Mouse (Mus musculus) frontal cortex, postnatal 25 days (tissue): Measurements from ENCODE around the gene Gm4450.
"Not testable (repeated sequence)": the region's sequence is repeated elsewhere in the genome, so short reads cannot be mapped to it uniquely, and the experiment has no call there.

Experiments
- DNase-seq, 2 experiments: peaks; one replicate each; pipeline ENCODE4 v3.0.0; 2022; ENCODE audit warnings: low spot score in 2 of 2

The Gm4450 gene

DNA sequence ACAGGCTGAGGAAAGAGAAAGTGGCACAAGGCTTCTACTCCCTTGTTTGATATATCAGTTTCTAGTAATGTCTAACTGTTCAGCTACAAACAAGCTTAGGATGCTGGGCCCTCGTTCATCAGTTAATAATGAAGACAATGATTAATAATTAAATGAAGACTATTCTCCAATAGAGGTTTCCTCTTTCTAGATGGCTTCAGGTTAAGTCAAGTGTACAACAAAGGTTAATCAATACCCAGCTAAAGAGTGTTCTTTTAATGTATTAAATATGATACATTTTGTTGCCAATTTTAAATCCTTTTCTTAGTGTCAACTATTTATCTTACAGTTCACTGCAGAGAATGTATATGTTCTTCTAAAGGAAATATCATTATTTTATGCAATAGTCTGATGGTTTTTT is at the start of gene Gm4450:
Gene Gm4450 (minus strand): TSS at position 101 of the 400 bp plus-strand sequence.
- DNase-seq = not testable (repeated sequence)

DNA sequence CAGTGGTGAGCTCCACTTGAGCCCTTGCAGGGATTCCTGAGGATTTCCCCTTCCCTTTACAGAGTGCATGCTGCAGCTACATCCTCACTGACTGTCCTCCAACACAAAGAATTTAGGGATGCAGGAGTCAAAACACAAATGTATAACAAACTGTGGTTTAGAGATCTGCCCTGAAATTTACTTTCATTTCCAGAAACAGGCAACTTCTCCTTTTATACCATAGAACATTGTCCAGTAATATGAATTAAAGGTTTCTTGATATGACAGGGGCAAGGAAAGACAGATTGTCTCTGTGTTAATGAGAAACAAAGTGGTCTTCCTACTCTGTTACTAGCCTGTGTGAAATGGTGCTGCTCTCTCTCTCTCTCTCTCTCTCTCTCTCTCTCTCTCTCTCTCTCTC is 40.5 kb upstream of the Gm4450 start:
- not testable (repeated sequence) for DNase-seq

DNA sequence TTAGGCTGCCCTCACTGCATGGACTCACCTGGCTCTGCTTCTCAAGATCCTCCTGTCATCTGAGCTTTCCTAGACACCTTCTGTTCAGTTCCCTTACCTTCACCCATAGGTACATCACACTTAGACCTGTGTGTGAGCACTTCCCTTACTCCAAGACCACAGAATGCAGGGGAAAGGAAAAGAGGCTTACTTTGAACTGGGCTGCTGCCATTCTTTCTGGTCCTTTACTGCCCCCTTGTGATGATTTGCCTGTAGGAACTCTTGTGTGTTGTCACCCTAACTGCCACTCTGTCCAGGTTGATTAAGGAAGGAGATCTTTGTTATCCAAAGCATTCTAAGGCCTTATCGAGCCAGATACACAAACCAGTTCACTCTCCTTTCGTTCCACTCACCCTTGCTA is 39.8 kb upstream of the Gm4450 start:
- DNase-seq = not testable (repeated sequence)

DNA sequence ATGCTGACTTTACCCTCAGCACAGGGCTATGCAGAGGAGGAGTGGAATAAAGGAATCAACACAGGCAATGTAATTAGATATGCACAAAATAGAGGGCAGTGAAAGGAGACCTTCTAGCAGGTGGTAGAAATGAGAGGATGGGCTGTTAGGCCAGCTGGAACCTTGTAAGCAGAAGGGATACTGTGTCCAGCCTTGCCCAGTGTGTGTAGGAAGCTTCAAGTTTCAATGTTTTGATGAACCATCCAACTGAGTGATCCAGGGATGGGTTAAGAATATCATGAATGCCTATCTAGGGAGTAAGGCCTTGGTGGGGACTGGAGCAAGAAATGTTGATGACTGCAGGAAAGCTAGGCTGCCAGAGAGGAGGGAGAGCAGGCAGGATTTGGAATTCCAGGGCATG is 38.1 kb upstream of the Gm4450 start:
- not testable (repeated sequence) for DNase-seq

DNA sequence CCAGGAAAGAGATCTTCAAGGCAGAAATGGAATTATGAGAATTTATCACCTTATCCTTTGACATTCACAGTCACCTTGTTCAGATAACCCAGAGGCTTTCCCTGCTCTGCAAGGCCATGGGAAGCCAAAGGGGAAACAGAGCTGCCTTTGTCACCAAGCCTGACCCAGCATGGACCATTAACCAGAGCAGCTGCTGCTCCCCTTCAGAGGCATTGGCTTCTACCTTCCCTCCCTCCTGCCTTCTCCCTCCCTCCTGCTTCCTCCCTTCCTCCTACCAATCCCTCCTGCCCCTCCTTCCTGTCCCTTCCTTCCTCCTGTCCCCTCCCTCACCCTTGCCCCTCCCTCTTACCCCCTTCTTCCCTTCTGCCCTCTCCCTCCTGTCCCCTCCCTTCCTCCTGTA is 37.3 kb upstream of the Gm4450 start:
- DNase-seq = not testable (repeated sequence)

DNA sequence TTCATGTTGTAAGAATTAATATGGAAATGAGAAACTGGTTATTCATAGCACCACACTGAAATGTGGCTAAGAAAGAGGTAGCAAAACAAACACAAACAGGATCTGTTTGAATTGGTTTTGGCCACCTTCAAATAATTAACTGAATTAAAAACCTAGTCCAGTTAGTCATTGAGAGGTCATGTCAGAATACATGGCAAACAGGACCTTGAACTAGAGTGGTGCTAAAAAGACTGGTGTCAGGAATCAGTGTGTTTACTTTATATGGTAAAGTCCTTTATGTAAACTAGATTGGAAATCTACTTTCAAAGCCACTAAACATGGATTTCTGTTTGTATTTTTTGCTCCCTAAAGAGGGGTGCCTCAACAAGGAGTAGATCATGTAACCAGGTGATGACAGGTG is 14.6 kb upstream of the Gm4450 start:
- not testable (repeated sequence) for DNase-seq

DNA sequence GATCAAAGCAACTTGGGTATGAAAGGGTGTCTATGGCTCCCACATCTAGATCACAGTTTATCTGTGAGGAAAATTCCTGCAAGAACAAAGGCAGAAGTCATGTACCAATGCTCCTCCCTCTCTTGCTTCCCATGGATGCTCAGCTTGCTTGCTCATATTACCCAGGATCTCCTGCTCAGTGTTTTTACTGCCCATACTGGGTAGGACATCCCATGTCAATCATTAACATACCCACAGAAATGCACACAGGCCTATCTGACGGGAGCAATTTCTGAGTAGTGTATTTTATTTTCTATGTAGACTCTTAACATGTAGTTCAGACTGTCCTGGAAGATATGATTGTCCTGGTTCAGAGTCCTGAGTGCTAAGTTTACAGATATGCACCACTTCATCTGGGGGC is 14.1 kb upstream of the Gm4450 start:
- DNase-seq = not testable (repeated sequence)

DNA sequence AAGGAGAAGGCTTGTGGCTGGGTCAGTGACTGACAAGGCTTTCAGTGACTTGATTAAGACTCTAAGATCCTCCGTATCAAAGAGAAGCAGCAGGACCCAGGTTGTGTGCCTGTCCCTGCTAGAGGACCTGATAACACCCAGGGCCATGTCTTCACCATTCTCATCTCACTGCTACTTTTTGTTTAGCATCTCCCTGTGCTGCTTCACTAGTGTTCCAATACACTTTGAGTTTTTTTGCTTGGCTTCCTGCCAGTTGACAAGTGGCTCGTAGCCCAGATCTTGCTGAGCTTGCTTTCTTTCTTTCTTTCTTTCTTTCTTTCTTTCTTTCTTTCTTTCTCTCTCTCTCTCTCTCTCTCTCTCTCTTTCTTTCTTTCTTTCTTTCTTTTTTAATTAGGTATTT is 12.4 kb upstream of the Gm4450 start:
- DNase-seq = not testable (repeated sequence)

DNA sequence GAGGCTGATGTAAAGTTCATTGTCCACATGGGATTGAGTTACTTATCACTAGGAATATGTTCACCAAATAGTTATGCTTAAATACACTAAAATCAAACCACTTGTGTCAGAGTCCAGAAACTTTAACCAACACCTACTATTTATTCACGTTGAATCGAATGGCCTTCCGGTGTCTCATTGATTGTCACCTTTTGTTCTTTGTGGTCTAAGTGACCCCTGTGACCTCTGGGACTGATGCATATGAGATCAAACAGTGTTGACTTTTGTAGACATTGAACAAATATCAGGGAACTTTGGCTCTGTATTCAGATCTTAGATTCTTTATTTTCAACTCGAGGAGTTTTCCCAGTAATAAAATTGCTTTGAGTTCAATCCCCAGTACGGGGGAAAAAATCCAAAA is 3.1 kb downstream of the Gm4450 start:
- not testable (repeated sequence) for DNase-seq

DNA sequence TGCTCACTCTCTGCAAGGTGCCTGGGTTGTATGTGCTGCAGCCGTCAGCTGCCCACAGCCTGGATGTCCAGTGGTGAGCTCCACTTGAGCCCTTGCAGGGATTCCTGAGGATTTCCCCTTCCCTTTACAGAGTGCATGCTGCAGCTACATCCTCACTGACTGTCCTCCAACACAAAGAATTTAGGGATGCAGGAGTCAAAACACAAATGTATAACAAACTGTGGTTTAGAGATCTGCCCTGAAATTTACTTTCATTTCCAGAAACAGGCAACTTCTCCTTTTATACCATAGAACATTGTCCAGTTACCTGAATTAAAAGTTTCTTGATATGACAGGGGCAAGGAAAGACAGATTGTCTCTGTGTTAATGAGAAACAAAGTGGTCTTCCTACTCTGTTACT is 13.0 kb downstream of the Gm4450 start:
- DNase-seq = not testable (repeated sequence)

DNA sequence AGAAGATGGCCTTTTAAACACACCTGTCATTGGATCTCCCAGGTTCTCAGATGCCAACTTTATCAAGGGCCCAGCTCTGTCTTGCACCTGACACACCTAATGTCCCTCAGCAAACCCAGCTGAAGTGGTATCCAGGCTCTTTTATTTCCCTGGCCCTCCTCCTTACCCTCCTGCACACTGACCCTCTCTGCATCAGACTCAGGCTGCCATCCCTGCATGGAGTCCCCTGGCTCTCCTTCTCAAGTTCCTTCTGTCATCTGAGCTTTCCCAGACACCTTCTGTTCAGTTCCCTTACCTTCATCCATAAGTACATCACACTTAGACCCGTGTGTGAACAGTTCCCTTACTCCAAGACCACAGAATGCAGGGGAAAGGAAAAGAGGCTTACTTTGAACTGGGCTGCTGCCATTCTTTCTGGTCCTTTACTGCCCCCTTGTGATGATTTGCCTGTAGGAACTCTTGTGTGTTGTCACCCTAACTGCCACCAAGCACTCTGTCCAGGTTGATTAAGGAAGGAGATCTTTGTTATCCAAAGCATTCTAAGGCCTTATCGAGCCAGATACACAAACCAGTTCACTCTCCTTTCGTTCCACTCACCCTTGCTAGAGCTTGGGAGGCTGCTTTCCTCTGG is 13.7 kb downstream of the Gm4450 start:
- DNase-seq = not testable (repeated sequence)

DNA sequence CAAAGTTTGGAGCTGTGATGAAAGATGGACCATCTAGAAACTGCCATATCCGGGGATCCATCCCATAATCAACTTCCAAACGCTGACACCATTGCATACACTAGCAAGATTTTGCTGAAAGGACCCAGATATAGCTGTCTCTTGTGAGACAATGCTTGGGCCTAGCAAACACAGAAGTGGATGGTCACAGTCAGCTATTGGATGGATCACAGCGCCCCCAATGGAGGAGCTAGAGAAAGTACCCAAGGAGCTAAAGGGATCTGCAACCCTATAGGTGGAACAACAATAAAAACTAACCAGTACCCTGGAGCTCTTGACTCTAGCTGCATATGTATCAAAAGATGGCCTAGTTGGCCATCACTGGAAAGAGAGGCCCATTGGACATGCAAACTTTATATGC is 14.7 kb downstream of the Gm4450 start:
- not testable (repeated sequence) for DNase-seq

DNA sequence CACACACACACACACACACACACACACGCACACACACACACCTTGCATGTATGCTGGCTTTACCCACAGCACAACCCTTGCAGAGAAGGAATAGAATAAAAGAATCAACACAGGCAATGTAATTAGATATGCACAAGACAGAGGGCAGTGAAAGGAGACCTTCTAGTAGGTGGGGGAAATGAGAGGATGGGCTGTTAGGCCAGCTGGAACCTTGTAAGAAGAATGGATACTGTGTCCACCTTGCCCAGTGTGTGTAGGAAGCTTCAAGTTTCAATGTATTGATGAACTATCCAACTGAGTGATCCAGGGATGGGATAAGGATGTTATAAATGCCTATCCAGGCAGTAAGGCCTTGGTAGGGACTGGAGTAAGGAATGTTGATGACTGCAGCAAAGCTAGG is 21.9 kb downstream of the Gm4450 start:
- no peak for DNase-seq

DNA sequence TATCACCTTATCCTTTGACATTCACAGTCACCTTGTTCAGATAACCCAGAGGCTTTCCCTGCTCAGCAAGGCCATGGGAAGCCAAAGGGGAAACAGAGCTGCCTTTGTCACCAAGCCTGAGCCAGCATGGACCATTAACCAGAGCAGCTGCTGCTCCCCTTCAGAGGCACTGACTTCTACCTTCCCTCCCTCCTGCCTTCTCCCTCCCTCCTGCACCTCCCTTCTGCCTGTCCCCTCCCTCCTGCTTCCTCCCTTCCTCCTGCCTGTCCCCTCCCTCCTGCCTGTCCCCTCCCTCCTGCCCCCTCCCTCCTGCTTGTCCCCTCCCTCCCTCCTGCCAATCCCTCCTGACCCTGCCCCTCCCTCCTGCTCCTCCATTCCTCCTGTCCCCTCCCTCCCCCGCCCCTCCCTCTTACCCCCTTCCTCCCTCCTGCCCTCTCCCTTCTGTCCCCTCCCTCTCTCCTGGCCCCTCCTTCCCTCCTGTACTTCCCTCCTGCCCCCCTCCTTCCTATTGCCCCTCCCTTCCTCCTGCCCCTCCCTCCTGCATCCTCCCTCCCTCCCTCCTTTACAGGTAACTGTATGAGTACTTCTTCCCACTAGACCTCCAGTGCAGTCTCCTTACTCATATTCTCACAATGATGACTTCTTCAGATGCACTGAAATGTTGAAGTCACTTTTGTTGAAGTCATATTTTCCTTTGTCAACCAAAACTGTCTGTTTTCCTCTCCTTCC is 22.7 kb downstream of the Gm4450 start:
- DNase-seq = no peak

DNA sequence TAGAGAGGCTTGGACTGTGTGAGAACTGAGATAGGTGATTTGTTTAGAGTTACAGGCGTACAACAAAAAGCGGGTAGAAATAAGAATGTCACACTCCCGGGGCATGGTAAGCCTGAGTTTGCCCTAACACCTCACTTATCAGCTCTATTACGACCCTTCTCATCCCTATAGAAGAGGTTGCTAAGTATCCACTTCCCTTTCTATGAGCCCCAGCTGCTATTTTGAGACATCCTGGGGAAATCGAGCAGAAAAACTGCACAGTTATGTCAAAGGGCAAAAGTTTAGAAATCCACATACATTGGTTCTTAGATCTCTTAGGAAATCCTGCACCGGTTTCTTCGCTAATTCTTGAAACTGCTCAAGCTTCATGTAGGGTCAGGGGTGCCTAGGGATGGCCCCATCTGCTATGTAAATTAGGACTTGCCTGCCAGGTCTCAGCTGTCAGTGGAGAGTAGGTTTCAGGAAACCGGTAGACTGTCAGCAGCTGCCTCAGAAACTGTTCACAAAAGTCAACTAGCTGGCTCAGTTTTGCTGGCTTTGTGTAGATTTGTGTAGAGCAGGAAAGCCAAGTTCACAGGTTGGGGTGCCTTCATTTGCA is 27.9 kb downstream of the Gm4450 start:
- no peak for DNase-seq

DNA sequence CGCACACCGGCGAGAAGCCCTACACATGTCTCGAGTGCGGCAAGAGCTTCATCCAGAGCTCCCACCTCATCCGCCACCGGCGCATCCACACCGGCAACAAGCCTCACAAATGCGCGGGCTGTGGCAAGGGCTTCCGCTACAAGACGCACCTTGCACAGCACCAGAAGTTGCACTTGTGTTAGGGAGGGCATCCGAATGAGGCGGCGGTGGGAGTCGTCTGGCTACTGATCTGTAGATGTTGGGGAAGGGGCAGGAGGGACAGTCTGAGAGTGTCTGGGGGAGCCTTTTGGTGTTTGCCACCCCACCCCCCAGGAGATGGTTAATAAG is 28.5 kb downstream of the Gm4450 start:
- DNase-seq = no peak

DNA sequence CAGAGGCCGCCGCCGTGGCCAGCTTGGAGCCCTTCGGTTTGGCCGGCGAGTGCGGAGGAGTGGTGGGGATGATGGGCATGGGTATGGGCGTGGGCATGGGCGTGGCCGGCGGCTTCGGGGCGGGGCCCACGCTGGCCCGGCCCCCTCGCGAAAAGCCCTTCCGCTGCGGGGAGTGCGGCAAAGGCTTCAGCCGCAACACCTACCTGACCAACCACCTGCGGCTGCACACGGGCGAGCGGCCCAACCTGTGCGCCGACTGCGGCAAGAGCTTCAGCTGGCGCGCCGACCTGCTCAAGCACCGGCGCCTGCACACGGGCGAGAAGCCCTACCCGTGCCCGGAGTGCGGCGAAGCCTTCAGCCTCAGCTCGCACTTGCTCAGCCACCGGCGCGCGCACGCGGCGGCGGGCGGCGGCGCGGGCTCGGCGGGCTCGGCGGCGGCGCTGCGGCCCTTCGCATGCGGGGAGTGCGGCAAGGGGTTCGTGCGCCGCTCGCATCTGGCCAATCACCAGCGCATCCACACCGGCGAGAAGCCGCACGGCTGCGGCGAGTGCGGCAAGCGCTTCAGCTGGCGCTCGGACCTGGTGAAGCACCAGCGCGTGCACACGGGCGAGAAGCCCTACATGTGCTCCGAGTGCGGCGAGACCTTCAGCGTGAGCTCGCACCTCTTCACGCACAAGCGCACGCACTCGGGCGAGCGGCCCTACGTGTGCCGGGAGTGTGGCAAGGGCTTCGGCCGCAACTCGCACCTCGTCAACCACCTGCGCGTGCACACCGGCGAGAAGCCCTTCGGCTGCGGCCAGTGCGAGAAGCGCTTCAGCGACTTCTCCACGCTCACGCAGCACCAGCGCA is 29.1 kb downstream of the Gm4450 start:
- peak; percentile 48 to 71 for DNase-seq

DNA sequence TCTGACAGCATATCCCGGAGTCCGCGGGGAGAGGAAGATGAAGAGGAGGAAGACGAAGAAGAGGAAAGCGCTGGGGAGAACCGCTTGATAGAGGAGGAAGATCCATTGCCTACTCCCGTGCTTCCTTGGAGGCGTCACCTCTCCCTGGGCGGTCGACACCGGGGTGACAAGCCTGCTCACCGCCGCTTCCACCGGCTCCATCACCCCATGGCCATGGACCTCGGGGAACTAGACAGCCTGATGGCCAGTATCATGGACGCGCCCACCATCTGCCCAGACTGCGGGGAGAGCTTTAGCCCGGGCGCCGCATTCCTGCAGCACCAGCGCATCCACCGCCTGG is 29.7 kb downstream of the Gm4450 start:
- DNase-seq = no peak

DNA sequence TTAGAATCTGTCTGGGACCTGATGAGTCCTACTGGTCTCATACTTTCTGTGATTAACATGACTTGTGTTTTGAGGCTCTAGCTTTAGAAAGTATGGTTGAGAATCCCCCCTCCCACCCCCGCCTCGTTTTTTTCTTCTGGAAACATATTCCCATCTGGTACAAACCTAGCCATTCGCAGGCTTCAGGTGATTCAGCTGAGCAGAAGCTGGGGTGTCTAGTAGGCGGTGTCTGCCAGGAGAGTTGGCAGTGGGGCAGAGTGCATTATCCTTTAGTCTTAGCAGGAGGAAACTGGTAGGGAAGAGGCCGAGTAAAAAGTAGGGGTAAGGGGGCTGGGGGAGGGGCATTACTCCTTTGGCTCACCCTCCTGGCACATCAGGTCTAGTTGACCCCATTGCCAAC is 30.2 kb downstream of the Gm4450 start:
- DNase-seq = no peak

DNA sequence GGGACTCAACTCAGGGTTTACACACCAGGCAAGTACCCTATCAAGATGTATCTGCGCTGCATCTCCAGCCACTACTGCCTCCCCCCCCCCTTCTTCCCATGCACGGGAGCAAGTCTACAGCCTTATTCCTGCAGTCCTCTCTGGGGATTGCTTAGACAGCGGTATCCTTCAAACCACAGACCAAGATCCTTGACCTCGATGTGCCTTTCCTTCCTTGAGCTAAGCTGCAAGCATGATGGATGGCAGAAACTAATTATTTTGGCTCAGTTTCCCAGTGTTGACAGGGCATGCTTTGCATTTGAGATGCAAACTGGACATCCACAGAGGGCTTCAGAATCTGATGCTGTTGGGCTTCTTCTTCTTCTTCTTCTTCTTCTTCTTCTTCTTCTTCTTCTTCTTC is 34.0 kb downstream of the Gm4450 start:
- DNase-seq = no peak

DNA sequence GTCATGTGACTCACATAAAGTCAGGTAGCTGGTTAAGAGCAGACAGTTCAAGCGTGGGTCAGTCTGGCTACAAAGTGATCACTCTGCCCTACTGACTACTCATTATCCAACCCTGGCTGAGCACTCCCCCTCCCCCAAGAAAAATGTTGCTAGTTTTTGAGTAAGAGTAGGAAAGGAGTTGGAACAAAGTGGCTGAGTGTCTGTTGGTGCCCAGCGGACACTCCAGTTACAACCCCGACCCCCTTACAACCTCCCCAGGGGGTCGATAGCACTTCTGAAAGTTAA is 37.2 kb downstream of the Gm4450 start:
- DNase-seq = no peak

DNA sequence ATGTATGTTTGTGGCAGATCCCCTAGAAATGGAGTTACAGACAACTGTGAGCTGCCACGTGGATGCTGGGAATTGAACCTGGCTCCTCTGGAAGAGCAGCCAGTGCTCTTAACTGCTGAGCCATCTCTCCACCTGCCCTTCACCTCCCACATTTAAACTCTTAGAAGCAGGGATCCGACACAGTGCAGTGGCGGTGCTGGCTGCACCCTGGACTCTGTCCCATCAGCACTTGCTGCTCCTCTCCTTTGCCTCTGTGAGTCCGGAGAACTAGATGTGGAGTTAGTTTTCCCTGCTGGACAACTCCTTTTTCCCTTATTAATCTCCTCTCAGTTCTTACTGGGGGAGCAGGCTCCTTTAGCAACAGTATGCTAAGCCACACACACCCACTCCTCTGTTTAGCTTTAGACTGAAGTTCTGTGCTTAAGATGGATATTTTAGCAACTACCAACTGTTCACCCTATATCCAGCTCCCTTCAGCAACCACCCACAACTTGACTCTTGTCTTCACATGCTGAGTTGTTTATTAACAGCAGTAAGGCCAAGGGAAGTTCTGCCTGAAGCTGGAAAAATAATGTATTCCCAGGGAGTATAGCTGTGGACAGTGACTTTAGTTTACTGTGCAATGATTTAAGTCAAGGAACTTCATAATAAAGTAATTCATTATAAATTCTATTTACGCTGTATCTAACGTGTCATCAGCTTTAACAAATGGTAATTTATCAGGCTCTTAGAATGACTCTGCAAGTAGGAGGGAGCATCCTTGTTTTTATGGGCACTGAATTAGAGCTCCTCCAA is 37.7 kb downstream of the Gm4450 start:
- DNase-seq = no peak
